Mouse (Mus musculus) cerebellum, postnatal 10 days (tissue): Measurements from ENCODE around the gene Mtpn.

Experiments used
- DNase-seq, 2 experiments: peaks; one replicate each; pipeline ENCODE4 v3.0.0; 2021; ENCODE audit warnings: mixed read lengths in 2 of 2

The Mtpn gene

GRCm38 (mm10) chr6:35539304-35540009 lies at the start of gene Mtpn:
Mtpn (minus strand) TSS chr6:35539888.
- peak; percentile 98 to 99 for DNase-seq

- no peak for DNase-seq
These were observed 29.0 kb upstream of the Mtpn start for GRCm38 (mm10) chr6:35568731-35569130.

- DNase-seq: peak; percentile 51 to 71
These were observed 28.1 kb upstream of the Mtpn start for GRCm38 (mm10) chr6:35567755-35568154.

GRCm38 (mm10) chr6:35559950-35560349 lies 20.3 kb upstream of the Mtpn start:
- no peak for DNase-seq

GRCm38 (mm10) chr6:35544352-35544751 lies 4.7 kb upstream of the Mtpn start:
- no peak for DNase-seq

- DNase-seq: no peak
These were observed 3.1 kb upstream of the Mtpn start for GRCm38 (mm10) chr6:35542656-35543400.

- DNase-seq: peak in 1 of 2 experiments; percentile 2
These were observed 689 bp upstream of the Mtpn start for GRCm38 (mm10) chr6:35540377-35540776.

GRCm38 (mm10) chr6:35538757-35539303 lies 858 bp downstream of the Mtpn start:
- no peak for DNase-seq

- DNase-seq: no peak
These were observed 3.7 kb downstream of the Mtpn start for GRCm38 (mm10) chr6:35536021-35536420.

- no peak for DNase-seq
These were observed 26.3 kb downstream of the Mtpn start for GRCm38 (mm10) chr6:35513362-35513761.

- DNase-seq: no peak
These were observed 34.9 kb downstream of the Mtpn start for GRCm38 (mm10) chr6:35504781-35505180.

GRCm38 (mm10) chr6:35502904-35503303 lies 36.8 kb downstream of the Mtpn start:
- DNase-seq: peak; percentile 11 to 20

- DNase-seq: no peak
These were observed 39.6 kb downstream of the Mtpn start for GRCm38 (mm10) chr6:35499978-35500667.

- DNase-seq: no peak
These were observed 42.3 kb downstream of the Mtpn start for GRCm38 (mm10) chr6:35497406-35497805.

- no peak for DNase-seq
These were observed 45.8 kb downstream of the Mtpn start for GRCm38 (mm10) chr6:35493851-35494250.

- DNase-seq: peak; percentile 21 to 26
These were observed 59.9 kb downstream of the Mtpn start for GRCm38 (mm10) chr6:35479651-35480335.

GRCm38 (mm10) chr6:35476830-35477229 lies 62.9 kb downstream of the Mtpn start:
- DNase-seq: no peak

- DNase-seq: no peak
These were observed 76.0 kb downstream of the Mtpn start for GRCm38 (mm10) chr6:35463450-35464395.

GRCm38 (mm10) chr6:35462484-35462883 lies 77.2 kb downstream of the Mtpn start:
- DNase-seq: no peak
